Mouse (Mus musculus) gastrocnemius, postnatal 36 days (tissue): ENCODE measurements around the gene Exoc3l. TPM values are rescaled to one million over a fixed set of nuclear protein-coding genes. Genes with fewer than 3 reads are reported as not detected.
A peak's percentile ranks its signal among the peaks of the same experiment; 100 is the strongest.

ENCODE experiments used
- DNase-seq, 2 experiments: peaks; one replicate each; pipeline ENCODE4 v3.0.0; 2022
- intact Hi-C: fragments of 180-260 bp; cut with DNase I; formaldehyde crosslinking; loops from one replicate; pipeline ENCODE4 v1.15.1; 2025
- long read RNA-seq, 2 experiments: library from polyadenylated mRNA; stranded (forward); transcript quantifications; one replicate each; pipeline ENCODE4 v2.0.0; 2021
- total RNA-seq, 2 experiments: library from RNA; stranded (reverse); gene quantifications; 2 replicates each; pipeline ENCODE4 v1.2.3; 2021

The Exoc3l gene
- 1 to 10 TPM; 1.5 to 2.6 TPM for total RNA-seq
- long read RNA-seq, experiment 1, partial matches to known transcripts = 0 of 1 reads
- long read RNA-seq, experiment 1, other reads (novel, unspliced or antisense) = 0 of 1 reads
- long read RNA-seq, experiment 2, partial matches to known transcripts = 0 of 1 reads
- long read RNA-seq, experiment 2, other reads (novel, unspliced or antisense) = 1 of 1 reads

DNA sequence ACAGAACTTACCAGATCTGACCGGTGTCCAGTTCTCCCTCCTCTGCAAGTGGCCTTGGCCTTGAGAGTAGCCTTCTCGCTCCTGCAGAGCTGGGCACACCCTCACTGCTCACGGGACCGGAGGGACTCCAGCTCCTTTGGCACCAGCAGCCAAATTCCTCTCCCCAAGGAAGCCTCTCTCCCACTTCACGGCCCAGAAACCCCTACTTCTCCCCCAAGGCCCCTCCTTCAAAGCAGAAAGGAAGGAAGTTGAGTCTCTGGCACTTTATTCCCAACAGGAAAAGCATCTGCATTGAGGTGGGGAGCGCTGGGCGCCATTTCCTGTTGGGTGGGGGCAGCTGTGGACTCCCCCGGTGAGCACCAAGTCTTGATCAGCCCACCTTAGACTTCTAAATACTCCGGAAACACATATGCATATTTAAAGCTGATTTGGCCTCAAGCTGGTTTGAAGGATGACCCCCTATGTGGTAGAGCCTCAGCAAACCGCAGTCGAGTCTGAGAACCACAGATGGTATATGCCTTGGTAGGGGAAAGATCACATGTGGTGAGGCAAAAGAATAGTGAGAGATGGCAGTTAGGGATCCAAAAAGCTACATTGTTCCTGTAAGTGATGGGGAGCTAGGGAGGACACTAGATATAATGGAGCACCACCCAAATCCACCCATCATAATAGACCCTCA lies at the start of gene Exoc3l:
TSS of gene Exoc3l (minus strand) at position 207 of the 679 bp plus-strand sequence.
- no peak for DNase-seq
- intact Hi-C loops = no loop called here

DNA sequence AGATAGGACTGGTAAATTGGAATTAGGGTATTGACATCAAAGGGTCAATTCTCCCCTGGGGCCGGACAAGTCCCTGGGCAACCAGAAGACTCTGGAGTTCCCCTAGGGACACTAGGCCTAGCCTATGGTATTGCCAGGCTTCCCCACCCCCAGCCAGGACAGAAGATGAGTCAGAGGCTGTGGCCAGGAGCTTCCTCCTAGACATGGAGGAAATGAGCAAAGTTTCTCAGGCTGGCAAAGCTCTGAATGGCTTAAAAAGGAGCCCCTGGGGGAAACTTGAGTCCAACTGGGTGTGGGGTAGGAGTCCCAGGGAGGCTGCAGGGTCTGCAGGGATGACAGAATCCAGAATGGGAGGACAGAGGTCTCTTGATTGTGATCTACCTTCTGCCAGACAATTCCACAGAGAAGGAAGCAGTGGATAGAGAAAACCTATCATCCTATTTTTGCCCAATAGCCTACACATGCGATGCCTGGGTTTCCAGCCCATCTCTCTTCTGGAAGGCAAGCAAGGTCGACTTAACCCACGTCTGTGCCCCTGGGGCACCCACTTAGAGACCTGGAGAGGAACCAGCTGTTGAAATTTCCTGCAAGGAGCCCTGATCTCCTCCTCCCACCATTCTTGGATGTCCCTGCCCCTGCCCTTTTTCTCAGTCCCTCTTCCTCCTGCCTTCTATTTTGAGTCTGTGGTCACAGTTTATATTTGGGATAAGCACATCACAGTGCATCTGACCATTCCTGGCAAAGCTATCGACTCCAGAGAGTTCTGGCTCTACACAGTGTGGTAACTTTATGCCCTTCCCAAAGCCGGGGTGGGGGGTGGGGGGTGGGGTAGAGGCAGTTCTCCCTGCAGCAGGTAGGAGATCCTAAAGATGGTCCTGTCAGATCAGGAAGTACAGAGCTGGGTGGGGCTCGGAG lies 49.4 kb upstream of the Exoc3l start:
- no peak for DNase-seq
- intact Hi-C loops = no loop called here

DNA sequence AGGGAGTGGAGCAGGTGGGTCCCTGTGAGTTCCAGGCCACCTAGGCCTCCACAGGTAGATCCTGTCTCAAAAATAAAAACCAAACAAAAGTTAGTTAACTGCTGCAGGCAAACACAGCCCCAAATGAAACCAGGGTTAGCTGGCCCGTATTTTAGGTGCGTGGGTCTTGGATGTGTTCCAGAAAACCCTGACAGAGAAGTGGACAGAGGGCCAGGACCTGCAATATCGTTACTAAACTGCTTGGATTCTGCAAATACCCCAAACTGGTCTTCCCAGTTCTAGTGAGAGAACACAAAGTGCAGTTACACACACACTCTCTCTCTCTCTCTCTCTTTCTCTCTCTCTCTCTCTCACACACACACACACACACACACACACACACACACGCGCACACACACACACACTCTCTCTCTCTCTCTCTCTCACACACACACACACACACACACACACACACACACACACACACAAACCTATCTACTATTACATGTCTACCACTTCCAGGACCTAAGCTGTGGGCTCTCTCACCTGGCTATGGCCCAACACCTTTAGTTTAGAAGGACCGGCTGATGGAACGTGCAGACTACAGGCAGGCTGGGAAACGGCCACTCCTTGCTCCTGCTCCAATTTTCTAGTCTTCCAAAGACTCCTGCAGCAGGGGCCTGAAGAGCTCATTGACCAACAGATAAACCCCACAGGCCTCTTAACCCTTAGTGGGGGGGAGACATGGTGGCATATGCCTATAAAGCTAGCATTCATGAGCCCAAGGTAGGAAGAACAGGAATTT lies 48.1 kb upstream of the Exoc3l start:
- no peak for DNase-seq
- intact Hi-C loops = no loop called here

DNA sequence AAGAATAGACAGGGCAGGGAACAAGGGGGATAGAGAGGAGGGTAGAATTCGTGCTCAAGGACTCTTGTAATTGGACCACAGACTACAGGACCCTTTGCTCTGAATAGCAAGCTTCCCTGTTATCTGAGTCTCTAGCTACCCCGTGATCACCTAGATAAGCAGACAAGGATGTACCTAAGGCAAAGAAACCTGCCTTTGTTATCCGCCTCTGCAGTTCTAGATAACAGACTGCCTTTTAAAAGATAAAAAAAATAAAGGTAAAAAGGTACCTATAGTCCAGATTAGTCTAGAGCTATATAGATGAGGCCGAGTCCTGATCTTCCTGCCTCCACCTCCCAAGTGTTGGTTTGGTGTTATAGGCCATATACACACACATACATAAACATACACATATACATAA lies 46.9 kb upstream of the Exoc3l start:
- DNase-seq = no peak
- intact Hi-C loops = no loop called here

DNA sequence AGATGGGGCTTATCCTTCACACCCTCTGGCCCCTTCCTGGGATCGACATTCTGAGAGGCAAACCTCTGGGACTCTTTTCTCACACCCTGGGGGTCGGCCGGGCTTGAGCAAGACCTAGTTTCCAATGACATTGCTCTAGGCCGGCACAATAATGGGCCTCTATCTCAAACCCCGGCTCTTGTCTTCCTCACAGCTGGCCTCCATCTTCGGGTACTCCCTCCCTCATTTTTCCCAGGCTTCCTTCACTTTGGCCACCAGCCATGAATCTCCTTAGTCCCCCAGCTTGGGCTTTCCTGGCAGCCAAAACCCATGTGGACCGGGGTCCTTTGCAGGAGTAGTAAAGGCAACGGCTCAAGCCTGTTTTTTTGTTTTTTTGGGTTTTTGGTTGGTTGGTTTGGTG lies 45.5 kb upstream of the Exoc3l start:
- no peak for DNase-seq
- intact Hi-C loops = no loop called here

DNA sequence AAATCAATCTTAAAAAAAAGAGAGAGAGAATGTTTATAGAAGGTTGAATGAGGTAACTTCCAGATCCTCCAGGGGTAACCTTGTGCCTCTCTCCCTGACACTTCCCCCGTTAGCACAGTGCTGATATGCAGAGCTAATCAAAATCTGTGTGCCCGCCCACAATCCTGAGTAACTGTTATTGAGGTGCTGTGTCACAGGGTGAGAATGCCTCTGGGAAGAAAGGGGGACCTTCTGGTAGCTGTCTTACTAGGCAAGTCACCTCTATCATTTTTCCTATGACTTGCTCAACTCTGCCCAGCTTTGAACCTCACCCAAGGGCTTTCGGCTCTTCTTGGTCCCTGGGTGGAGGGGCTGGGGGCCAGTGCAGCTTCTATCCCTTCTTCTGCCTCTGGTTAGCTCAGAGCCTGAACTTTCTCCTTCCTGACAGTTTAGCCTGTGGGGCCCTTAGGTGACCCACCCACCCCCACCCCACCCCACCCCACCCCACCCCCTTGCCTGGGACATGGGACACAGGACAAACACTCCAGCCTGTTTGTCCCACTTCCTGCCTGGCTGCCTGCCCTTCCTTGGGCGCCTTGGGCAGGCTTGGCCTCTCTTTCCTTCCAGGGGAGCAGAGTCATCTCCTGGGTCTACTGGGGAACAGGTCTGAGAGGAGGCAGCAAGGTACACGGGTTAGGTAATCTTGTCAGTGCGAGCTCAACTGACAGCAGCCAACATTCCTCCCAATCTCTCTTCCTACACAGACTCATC lies 44.2 kb upstream of the Exoc3l start:
- intact Hi-C loops = no loop called here
- peak in 1 of 2 experiments; percentile 47 for DNase-seq

DNA sequence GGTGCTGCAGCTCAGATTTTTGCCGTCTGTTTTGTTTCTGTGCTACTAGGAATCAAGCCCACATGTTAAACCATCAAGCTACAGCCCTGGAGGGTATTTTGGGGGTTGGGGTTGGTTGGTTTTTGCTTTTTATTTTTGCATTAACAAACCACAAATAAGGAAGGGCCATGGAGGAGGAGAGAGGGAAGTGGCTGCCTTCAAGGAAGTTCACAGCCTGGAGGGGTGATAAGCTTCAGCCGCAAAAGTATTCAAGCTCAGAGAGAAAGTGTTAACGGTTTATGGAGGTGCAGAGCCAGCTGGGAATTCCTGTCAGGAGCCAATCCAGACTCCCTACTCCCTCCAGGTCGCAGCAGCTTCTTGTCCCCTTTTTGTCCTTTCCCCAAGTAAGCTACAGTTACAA lies 43.1 kb upstream of the Exoc3l start:
- no peak for DNase-seq

DNA sequence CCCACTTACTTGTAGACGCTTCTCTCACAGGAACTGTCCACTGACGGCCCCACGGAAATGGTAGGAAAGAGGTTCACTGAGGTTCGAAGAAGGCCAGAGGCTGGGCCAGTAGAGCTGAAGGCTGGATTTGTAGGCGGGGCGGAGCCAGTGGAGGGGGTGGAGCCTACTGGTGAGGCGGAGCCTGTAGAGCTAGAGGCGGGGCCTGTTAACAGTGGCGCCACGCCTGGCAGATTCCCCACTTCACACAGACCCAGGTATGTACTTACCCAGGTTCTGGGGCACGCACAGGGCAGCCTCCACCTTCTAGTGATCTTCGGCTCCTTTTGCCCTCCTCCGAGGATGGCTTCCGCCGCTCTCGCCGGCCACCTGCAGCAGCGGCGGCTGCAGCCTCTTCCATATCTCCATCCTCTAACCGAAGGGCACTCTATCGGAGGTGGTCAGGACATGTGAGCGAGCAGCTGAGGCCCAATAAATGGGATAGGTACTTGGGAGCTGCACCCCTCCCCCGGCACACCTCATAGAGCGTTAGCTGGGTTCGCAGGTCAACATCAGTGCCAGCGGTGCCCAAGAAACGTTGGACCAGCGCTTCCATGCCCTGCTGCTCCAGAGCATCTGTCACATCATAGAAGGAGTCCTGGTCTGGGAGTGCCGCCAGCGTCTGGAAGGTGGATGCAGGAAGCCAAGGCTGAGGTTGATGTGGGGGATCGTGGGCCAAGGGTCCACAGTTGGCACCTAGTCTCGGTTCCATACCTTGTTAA lies 40.7 kb upstream of the Exoc3l start:
- intact Hi-C loops = no loop called here

More for the DNA sequence above, 43.1 kb upstream of the Exoc3l start:
- intact Hi-C loops = no loop called here

DNA sequence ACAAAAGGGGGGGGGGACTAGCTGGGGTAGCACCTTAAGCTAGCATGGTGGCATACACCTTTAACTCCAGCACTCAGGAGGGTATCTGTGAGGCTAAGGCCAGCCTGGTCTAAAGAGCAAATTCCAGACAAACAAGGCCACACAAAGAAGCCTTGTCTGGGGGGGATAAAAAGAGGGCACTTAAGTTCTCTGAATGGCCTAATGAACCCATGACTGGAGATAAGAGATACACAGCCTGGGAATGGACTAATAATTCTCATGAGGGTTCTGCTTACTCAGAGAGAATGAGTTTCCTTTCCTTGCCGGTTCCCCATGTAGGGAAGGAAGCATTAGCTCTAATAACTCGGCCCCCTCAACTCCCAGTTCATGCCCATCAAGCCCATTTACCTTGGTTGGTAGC lies 36.6 kb upstream of the Exoc3l start:
- DNase-seq = no peak
- intact Hi-C loops = no loop called here

More for the DNA sequence above, 40.7 kb upstream of the Exoc3l start:
- no peak for DNase-seq

DNA sequence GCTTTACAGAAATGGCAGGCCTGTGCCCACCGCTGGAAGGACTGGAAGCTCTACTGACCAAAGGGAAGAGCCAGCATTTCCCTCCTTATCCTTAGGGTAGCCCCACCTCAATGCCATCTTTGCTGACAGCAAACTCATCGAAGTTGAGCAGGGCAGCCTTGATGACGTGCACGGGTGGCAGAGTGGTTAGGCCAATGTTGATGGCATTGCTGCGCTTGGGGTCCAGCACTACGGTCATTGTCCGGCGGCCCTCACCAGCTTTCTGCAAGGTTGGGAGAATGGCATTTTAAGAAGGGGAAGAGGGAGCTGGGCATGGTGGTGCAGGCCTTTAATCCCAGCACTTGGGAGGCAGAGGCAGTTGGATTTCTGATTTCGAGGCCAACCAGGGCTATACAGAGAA lies 36.0 kb upstream of the Exoc3l start:
- no peak for DNase-seq
- intact Hi-C loops = no loop called here

DNA sequence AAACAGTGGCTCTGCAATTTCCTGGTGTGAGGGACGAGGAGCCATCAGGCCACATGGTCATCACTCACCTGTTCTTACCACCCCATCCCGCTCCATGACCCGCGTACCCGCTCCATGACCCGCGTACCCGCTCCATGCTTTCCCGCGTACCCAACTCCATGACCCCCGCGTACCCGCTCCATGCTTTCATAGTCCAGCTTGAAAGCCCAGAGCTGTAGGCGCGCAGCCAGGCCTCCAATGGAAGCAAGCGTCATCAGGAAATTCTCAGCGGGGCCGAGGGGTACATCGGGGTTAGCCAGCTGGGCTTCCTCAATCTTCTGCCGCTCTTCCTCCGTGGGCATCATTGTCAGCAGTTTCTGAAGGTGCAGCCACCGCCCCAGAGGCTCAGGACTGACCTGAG lies 35.6 kb upstream of the Exoc3l start:
- no peak for DNase-seq
- intact Hi-C loops = no loop called here

DNA sequence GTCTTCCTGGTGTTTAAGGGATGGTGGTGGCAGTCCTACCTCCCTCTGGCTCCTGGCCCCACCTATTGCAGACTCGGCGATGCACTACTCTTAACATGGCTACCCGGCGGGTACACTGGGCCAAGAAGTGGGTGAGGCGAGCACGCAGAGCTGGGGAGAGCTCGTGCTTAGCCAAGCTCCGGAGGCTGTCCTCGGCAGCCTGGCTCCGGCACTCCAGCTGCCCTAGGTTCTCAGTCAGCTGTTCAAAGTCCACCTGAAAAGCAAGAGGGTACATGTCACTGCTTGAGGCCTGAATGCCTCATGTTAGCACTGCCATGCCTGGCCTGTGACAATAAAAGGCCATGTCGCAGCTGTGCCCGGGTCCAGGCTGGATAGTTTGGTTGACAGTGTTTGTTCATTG lies 34.4 kb upstream of the Exoc3l start:
- DNase-seq = no peak
- intact Hi-C loops = no loop called here

DNA sequence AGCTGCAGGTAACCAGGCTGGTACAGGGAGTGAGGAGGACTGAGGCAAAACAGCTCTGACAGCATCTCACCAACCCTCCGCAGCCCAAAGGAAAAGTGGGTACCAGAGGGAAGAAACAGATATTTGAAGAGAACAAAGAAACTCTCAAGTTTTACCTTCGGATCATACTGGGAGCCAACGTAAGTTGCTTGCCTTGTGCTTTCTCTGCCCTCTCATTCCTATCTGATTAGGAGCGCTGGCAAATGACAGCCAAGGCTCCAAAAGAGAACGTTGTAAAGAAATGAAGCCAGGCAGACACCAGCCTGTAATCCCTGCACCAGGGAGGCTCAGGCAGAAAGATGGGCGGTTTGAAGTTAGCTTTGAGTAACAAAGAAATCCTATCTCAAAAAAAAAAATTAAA lies 31.1 kb upstream of the Exoc3l start:
- intact Hi-C loops = no loop called here
- DNase-seq = no peak

DNA sequence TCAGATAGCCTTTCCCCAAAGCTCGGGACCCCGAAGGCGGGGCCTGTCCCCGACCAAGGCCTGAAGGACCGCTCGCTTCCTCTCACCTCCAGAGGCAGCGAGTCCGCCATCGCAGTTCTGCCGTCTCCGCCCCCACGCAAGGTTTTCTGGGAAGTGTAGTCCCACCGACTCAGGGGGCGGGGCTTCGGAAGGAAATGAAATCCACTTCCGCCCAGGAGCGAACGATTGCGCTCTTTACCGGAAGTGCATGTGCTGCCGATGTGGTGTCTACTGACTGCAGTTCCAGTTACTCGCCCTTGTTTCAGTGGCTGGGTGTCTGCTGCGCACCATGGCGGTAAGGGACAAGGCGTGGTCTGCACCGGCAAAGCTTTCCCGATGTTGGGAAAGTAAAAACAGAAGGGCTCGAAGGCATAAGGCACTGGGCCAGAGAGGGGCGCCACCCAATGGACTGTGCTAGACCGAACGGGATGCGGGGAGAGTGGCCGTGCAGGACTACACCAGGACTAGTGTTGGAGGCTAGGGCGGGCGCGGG lies 30.3 kb upstream of the Exoc3l start, which contains the start of the genes Lrrc29 and Tmem208:
TSS of gene Lrrc29 (minus strand) at position 138 of the 532 bp plus-strand sequence.
TSS of gene Tmem208 (plus strand) at position 214 of the 532 bp plus-strand sequence.
- DNase-seq = peak; percentile 91 to 95
- intact Hi-C loops = no loop called here

DNA sequence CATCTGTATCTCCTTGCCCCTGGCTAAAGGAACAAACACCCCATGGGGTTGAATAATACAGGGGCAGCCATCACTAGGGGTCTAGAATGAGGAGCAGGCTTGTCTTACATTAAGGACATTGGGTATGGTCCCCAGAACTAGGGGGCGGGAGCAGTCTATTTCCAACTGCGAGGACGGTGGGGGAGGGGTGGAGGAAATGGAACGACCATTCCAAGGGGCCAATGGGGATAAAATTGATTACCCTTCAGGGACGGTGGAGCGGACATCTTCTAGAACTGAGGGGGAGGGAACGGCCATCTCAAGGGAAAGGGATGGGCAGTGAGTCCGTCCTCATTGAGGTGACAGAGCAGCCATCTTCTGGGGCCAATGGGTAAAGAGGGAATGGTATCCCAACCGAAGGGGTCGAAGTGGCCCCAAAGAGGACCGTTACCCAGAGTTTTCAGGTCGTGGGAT lies 29.8 kb upstream of the Exoc3l start:
- DNase-seq = no peak
- intact Hi-C loops = no loop called here

DNA sequence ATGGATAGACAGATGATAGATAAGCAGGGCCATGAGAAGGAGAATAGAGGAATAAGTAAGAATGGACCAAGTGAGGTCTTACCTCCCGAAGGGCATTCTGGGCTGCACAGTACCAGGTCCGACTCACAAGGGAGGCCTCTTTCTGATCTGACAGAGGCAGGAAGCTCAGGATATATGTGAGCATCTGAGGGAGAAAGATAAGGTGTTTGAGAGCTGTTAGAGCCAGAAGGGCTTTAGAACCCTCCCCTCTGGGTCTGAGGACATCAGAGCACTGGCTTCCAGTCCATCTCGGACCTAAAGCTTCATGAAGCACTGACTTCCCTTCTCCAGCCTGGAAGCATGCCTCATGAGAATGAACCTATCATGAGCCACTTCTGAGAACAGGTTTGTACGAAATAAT lies 27.3 kb upstream of the Exoc3l start:
- intact Hi-C loops = no loop called here

DNA sequence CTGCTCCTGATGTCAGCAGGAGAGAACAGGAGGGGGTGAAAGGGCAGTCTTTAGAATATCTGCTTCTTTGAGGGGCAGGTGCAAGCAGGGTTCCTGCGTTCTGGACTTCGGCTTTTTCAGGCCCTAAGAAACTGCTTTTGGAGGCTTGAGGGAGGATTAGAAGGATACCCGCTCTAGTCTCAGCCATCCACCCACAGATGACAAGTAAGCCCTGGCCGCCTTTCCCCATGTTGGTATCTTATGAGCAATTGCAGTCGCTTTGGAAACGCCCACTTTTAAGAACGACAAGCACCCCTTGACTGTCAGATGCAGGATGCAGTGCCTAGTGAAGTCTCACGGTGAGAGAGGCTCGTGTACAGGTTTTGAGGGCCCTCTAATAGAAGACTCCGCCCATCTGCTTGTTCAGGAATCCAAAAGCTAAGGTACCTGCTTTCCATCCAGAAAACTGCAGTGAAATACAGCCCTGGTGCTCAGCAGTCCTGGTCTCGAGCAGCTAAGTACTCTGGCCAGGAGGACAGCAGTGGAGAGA lies 22.8 kb upstream of the Exoc3l start:
- intact Hi-C loops = no loop called here
- no peak for DNase-seq

More for the DNA sequence above, 27.3 kb upstream of the Exoc3l start:
- no peak for DNase-seq

DNA sequence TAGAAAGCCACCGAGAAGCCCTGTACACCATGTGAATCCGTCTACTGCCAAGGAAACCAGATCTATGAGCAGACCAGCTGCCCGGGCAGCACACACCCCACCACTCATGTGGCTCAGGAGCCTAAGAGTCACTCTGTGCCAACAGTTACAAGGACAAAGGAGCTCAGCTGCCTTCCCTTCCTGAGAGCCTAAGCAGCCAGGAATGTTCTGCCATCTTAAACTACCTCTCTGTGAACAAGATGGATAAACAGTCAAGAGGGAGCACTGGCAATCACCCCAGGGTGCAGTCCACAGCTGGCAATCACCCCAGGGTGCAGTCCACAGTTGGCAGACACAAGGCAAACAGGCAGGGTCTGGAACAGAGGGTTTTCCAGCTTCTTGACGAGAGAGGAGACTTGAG lies 22.0 kb upstream of the Exoc3l start:
- DNase-seq = no peak
- intact Hi-C loops = no loop called here
